Mouse (Mus musculus): Measurements from ENCODE around the gene Gm11214.

DNA sequence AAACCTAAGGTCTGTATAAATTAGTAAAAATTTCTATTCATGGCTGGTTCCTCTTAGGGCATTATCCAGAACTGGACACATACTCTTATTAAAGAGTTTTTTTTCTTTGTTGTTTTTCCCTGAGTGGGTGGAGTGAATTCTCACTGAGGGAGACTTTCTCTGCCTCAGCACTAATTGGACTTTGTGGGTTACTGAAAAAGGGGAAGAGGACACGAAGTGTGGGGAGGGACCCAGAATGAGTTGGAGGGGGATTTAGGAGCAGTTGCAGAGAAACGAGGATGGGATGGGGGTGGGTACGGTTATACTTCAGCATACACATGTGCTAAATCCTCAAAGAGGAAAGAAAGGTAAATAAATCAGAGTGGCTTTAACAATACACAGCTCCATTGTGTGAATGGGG lies 36.6 kb upstream of the Gm11214 start:
- TF ChIP-seq CTCF (IDR thresholded peaks at IDR 0.05; ENCODE audit: low read depth): no peak
- no peak for TF ChIP-seq EP300 (IDR thresholded peaks at IDR 0.05; ENCODE audit: low read depth)
